Mouse (Mus musculus) E14TG2a.4 (cell line): ENCODE results near the gene Zfp276.

Source experiments
- CTCF ChIP-seq: conservative IDR thresholded peaks from 2 replicates; pipeline ENCODE4 v1.5.1; 2014; ENCODE audit warnings: low read length
- NANOG ChIP-seq: IDR thresholded peaks from 2 replicates; pipeline ENCODE4 v1.6.1; 2014; ENCODE audit warnings: borderline replicate concordance, low read length, mixed read lengths

GRCm38 (mm10) chr8:123271901-123272300 lies 17.9 kb downstream of the Zfp276 start:
- TF ChIP-seq CTCF: no peak
- TF ChIP-seq NANOG: no peak
